21 mouse cellular contexts compared by ENCODE assay signal in the genomic region with DNA sequence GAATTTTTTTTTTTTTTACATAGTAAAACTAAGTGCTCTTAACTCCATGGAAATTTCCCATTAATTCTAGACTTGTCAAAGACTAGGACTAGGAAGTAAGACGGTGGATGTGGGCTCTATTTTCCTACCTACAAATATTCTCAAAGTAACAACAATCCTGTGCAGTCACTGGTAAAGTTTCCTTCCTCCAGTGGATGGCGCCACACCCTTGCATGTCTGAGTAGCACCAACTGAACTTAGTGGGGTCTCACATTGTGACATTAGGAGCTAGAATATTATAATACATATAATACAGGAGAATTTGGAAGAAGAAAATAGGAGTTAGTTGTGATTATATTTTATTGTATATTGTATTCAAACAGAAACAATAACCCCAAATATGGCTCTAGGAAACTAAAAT. TPM values are rescaled to one million over a fixed set of nuclear protein-coding genes. Genes with fewer than 3 reads are reported as not detected.
A peak's percentile ranks its signal among the peaks of the same experiment; 100 is the strongest.
DNase-seq lines count a peak whose midpoint lies in the region; ATAC-seq and TF ChIP-seq lines count a peak whose summit lies in the region.
"Had no signal": no experiment of that assay in that cellular context is flagged by ENCODE, and none has a peak within 500 bp of the region (broad histone marks: within the 10 kb centered on the region; RNA-seq: fewer than 3 reads in every experiment).

No protein-coding gene starts in this region.

- 0 out of 2 replicates have a peak, but pooled peaks have one; percentile 22 for TF ChIP-seq CTCF in kidney, adult 2 months (conservative IDR thresholded peaks at IDR 0.05; ENCODE audit: insufficient read depth, insufficient read length, low read depth, low read length)

- no peaks in the 10 kb centered on the region for H3K36me3 ChIP-seq in kidney, adult 2 months (ENCODE audit: control insufficient read depth, insufficient read depth, low read length)
- H3K36me3 ChIP-seq: forebrain, embryonic 15.5 days; neural tube, embryonic 13.5 days had no signal

- 37% methylated on average over 2 of the region's 2 CpGs for WGBS in kidney, adult 2 months

- peak; percentile 84 for ATAC-seq in megakaryocyte progenitor cell, adult 5-6 weeks (replicated peaks; ENCODE audit: poor library complexity)
- ATAC-seq: forebrain, embryonic 15.5 days had no signal

- H3K4me1 ChIP-seq in kidney, adult 2 months (ENCODE audit: control insufficient read depth, insufficient read depth, low read length): no peaks in the 10 kb centered on the region
- H3K4me1 ChIP-seq: forebrain, embryonic 15.5 days; liver, embryonic 13.5 days; megakaryocyte, embryonic 14.5 days; neural tube, embryonic 13.5 days had no signal

- H3K27ac ChIP-seq in kidney, adult 2 months (ENCODE audit: insufficient read depth, low read depth, low read length): no peak overlapping the region
- H3K27ac ChIP-seq: forebrain, embryonic 15.5 days; liver, embryonic 13.5 days; neural tube, embryonic 13.5 days had no signal

- DNase-seq in embryo, embryonic 11 days: peak; percentile 4
- DNase-seq in embryo, embryonic 9.5 days (ENCODE audit: extremely low spot score): no peak
- DNase-seq in kidney, adult 2 months: no peak
- DNase-seq in kidney, adult 18-20 months: no peak
- DNase-seq in lung, postnatal 36 days: peak; percentile 10
- DNase-seq in lung, postnatal 4 days: no peak
- no peak for DNase-seq in spleen, adult 12 weeks (ENCODE audit: low spot score)
- DNase-seq: B cell, adult 2 months; cerebellum, adult 11-12 months; heart, postnatal 36 days; layer of hippocampus, postnatal 36 days; left cerebral cortex, postnatal 4 days; liver, embryonic 13.5 days had no signal

- H3K4me3 ChIP-seq in kidney, adult 2 months (ENCODE audit: insufficient read depth, low read depth, low read length): no peak overlapping the region
- H3K4me3 ChIP-seq: forebrain, embryonic 15.5 days; liver, embryonic 13.5 days; megakaryocyte, embryonic 14.5 days; neural tube, embryonic 13.5 days had no signal

- H3K27me3 ChIP-seq in kidney, adult 2 months (replicated peaks; ENCODE audit: control insufficient read depth, insufficient read depth, low read length): no peaks in the 10 kb centered on the region
- H3K27me3 ChIP-seq: forebrain, embryonic 15.5 days; liver, embryonic 13.5 days; megakaryocyte, embryonic 14.5 days; neural tube, embryonic 13.5 days had no signal

- no peak for TF ChIP-seq POLR2A in kidney, adult 2 months (IDR thresholded peaks at IDR 0.05; ENCODE audit: low read depth, low read length)

RNA-seq across cellular contexts. Expression of a gene that starts 20.9 kb away (rescaled TPM):
- not detected in 2 replicates for polyA plus RNA-seq in kidney, adult 2 months (2012; rRNA removed)
- 16.4 and 24.2 TPM in 2 replicates for total RNA-seq in megakaryocyte progenitor cell, adult 5-6 weeks (2015)
- total RNA-seq in megakaryocyte progenitor cell, adult 5-6 weeks (2017): 5.7 and 7.8 TPM in 2 replicates
- total RNA-seq: gastrocnemius, adult 18-20 months; layer of hippocampus, postnatal 36 days; left cerebral cortex, postnatal 4 days had no signal

RNA-seq across cellular contexts. Expression of a gene that starts 25.1 kb away (rescaled TPM):
- polyA plus RNA-seq in kidney, adult 2 months (2012; rRNA removed): 0.20 and 0.54 TPM in 2 replicates
- total RNA-seq in megakaryocyte progenitor cell, adult 5-6 weeks (2015): 0.54 TPM in 1 of 2 replicates, not detected in the other
- total RNA-seq in megakaryocyte progenitor cell, adult 5-6 weeks (2017): 0.29 and 0.78 TPM in 2 replicates
- total RNA-seq: gastrocnemius, adult 18-20 months; heart, postnatal 36 days; layer of hippocampus, postnatal 36 days; left cerebral cortex, postnatal 4 days had no signal
- polyA plus RNA-seq: forebrain, embryonic 15.5 days; intestine, embryonic 14.5 days; neural tube, embryonic 13.5 days; stomach, embryonic 14.5 days; thymus, postnatal 0 days had no signal

RNA-seq across cellular contexts. Expression of a gene that starts 48.5 kb away (rescaled TPM):
- polyA plus RNA-seq in kidney, adult 2 months (2012; rRNA removed): 2.9 and 3.7 TPM in 2 replicates
- 0.94 and 1.2 TPM in 2 replicates for total RNA-seq in megakaryocyte progenitor cell, adult 5-6 weeks (2015)
- 3.2 and 6.0 TPM in 2 replicates for total RNA-seq in megakaryocyte progenitor cell, adult 5-6 weeks (2017)

Comparison
In these comparisons a context has a peak if more than half of its experiments do, and no peak if none do; other contexts are left out.
1. DNase-seq: peak in embryo, embryonic 11 days (single experiment) and lung, postnatal 36 days (single experiment); none in embryo, embryonic 9.5 days (single experiment), kidney, adult 2 months (single experiment), kidney, adult 18-20 months (single experiment), lung, postnatal 4 days (0 of 2) and spleen, adult 12 weeks (single experiment).